Mouse (Mus musculus) adrenal gland, postnatal 14 days (tissue): ENCODE data around the gene Zfp296. TPM values are rescaled to one million over a fixed set of nuclear protein-coding genes. Genes with fewer than 3 reads are reported as not detected.

Experiments used
- DNase-seq: peaks from one replicate; pipeline ENCODE4 v3.0.0; 2021; ENCODE audit warnings: mixed read lengths
- long read RNA-seq, 2 experiments: library from polyadenylated mRNA; stranded (forward); transcript quantifications; one replicate each; pipeline ENCODE4 v2.0.0; 2021
- total RNA-seq: library from RNA; stranded (reverse); gene quantifications from 2 replicates; pipeline ENCODE4 v1.2.3, GENCODE M21; 2021

The Zfp296 gene
- total RNA-seq, result 0.44 and 1.1 TPM in 2 replicates
- long read RNA-seq, experiment 1, result 0 reads
- long read RNA-seq, experiment 2, result 0 reads

- peak; percentile 38 for DNase-seq
Observed at GRCm38 (mm10) chr7:19577141-19577852, at the start of gene Zfp296, which contains the start of gene Gemin7. Gene Zfp296, plus strand, starts transcription at chr7:19577287. Gene Gemin7, minus strand, starts transcription at chr7:19577595.

GRCm38 (mm10) chr7:19531077-19531476, 46.0 kb upstream of the Zfp296 start:
- no peak for DNase-seq

GRCm38 (mm10) chr7:19532240-19532639, 44.8 kb upstream of the Zfp296 start:
- no peak for DNase-seq

- no peak for DNase-seq
Observed at GRCm38 (mm10) chr7:19534676-19535075, 42.4 kb upstream of the Zfp296 start.

GRCm38 (mm10) chr7:19540771-19541566, 36.1 kb upstream of the Zfp296 start:
- no peak for DNase-seq

- no peak for DNase-seq
Observed at GRCm38 (mm10) chr7:19541681-19542154, 35.4 kb upstream of the Zfp296 start.

GRCm38 (mm10) chr7:19542155-19542691, 34.9 kb upstream of the Zfp296 start:
- DNase-seq, result peak; percentile 71

GRCm38 (mm10) chr7:19543584-19543983, 33.5 kb upstream of the Zfp296 start:
- DNase-seq, result no peak

GRCm38 (mm10) chr7:19546007-19546406, 31.1 kb upstream of the Zfp296 start:
- no peak for DNase-seq

- DNase-seq, result no peak
Observed at GRCm38 (mm10) chr7:19547344-19547969, 29.6 kb upstream of the Zfp296 start.

- no peak for DNase-seq
Observed at GRCm38 (mm10) chr7:19549394-19549793, 27.7 kb upstream of the Zfp296 start.

- DNase-seq, result no peak
Observed at GRCm38 (mm10) chr7:19551634-19552033, 25.5 kb upstream of the Zfp296 start.

GRCm38 (mm10) chr7:19552443-19552842, 24.6 kb upstream of the Zfp296 start:
- DNase-seq, result peak; percentile 48

GRCm38 (mm10) chr7:19554168-19554567, 22.9 kb upstream of the Zfp296 start:
- DNase-seq, result no peak

GRCm38 (mm10) chr7:19557086-19557485, 20.0 kb upstream of the Zfp296 start:
- DNase-seq, result no peak

GRCm38 (mm10) chr7:19557982-19558900, 18.8 kb upstream of the Zfp296 start:
- no peak for DNase-seq

- no peak for DNase-seq
Observed at GRCm38 (mm10) chr7:19558965-19559364, 18.1 kb upstream of the Zfp296 start.

GRCm38 (mm10) chr7:19560491-19561260, 16.4 kb upstream of the Zfp296 start:
- DNase-seq, result peak; percentile 51

GRCm38 (mm10) chr7:19561431-19561764, 15.7 kb upstream of the Zfp296 start:
- no peak for DNase-seq

- peak; percentile 97 for DNase-seq
Observed at GRCm38 (mm10) chr7:19561765-19562642, 15.1 kb upstream of the Zfp296 start.
